Mouse (Mus musculus) liver, embryonic 14.5 days (tissue): ENCODE results near the gene Ch25h. TPM values are rescaled to one million over a fixed set of nuclear protein-coding genes. Genes with fewer than 3 reads are reported as not detected.

Experiments
- ATAC-seq: fragments of 200-750 bp; cut with Nextera tagmentation; 2 replicates; pipeline ENCODE4 v1.8.0; 2017; ENCODE audit warnings: moderate number of reproducible peaks, mild to moderate bottlenecking, moderate library complexity; ENCODE audit not compliant: insufficient read depth
- DNase-seq, 3 experiments: peaks; one replicate each; pipeline ENCODE4 v3.0.0-alpha.2; 2012 to 2013; ENCODE audit warnings: low read depth in 3 of 3, low spot score in 3 of 3
- H3K27ac ChIP-seq: fragments of 300-500 bp; sonication (generic); 2 replicates; pipeline ENCODE4 v1.5.1; 2014; ENCODE audit warnings: moderate library complexity, mild to moderate bottlenecking, control low read depth, inconsistent platforms
- H3K27me3 ChIP-seq: fragments of 300-500 bp; sonication (generic); 2 replicates; pipeline ENCODE4 v1.6.1; 2014; ENCODE audit warnings: mild to moderate bottlenecking, low read length, moderate library complexity; ENCODE audit not compliant: control insufficient read depth, insufficient read depth
- H3K36me3 ChIP-seq: fragments of 300-500 bp; sonication (generic); replicated peaks from 2 replicates; pipeline ENCODE4 v1.6.1; 2014; ENCODE audit warnings: low read depth; ENCODE audit not compliant: control insufficient read depth, insufficient read depth
- H3K4me1 ChIP-seq, 2 experiments: fragments of 200-500 bp in 1 of 2; fragments of 300-500 bp in 1 of 2; sonication (generic) in 1 of 2; replicated peaks; 2 replicates each; pipeline ENCODE4 v1.6.1; 2012 to 2014; ENCODE audit warnings: antibody characterized with exemption in 1 of 2, inconsistent platforms in 1 of 2, low read length in 1 of 2; ENCODE audit not compliant: control insufficient read depth in 2 of 2, insufficient read depth in 2 of 2
- H3K4me2 ChIP-seq: fragments of 300-500 bp; sonication (generic); 2 replicates; pipeline ENCODE4 v1.6.1; 2014; ENCODE audit warnings: low read depth, mild to moderate bottlenecking, control low read depth, moderate library complexity
- H3K4me3 ChIP-seq, 2 experiments: fragments of 200-500 bp in 1 of 2; fragments of 300-500 bp in 1 of 2; sonication (generic) in 1 of 2; 2 replicates each; pipeline ENCODE4 v1.5.1; 2012 to 2014; ENCODE audit warnings: low read depth in 2 of 2, low read length in 2 of 2, mild to moderate bottlenecking in 2 of 2, control low read depth in 1 of 2, inconsistent platforms in 1 of 2, moderate library complexity in 1 of 2; ENCODE audit not compliant: insufficient read depth in 1 of 2
- H3K9ac ChIP-seq: fragments of 300-500 bp; sonication (generic); replicated peaks from 2 replicates; pipeline ENCODE4 v1.6.1; 2014; ENCODE audit warnings: mild to moderate bottlenecking, control low read depth, moderate library complexity
- H3K9me3 ChIP-seq: fragments of 300-500 bp; sonication (generic); 2 replicates; pipeline ENCODE4 v1.6.1; 2016; ENCODE audit warnings: low read length, mixed read lengths; ENCODE audit not compliant: control insufficient read depth
- CTCF ChIP-seq: IDR thresholded peaks from 2 replicates; pipeline ENCODE4 v1.5.1; 2016; ENCODE audit warnings: antibody characterized with exemption, low read depth, control low read depth
- EP300 ChIP-seq: IDR thresholded peaks from 2 replicates; pipeline ENCODE4 v1.6.1; 2016; ENCODE audit warnings: antibody characterized with exemption, low read depth
- WGBS: fragments of 180-500 bp; shearing (Covaris S2); extraction: QIAGEN DNeasy Blood & Tissue Kit; methylation state at CpG from one replicate; pipeline ENCODE4 v1.1.7; 2014; ENCODE audit not compliant: insufficient replicate concordance; 5-methylcytosine and 5-hydroxymethylcytosine counted together
- polyA plus RNA-seq, 2 experiments: library from polyadenylated mRNA; depleted of rRNA in 1 of 2; stranded (reverse) in 1 of 2; unstranded in 1 of 2; fragments of >200 nt; fragmentation: Nextera tagmentation in 1 of 2; extraction: Ambion mirVana in 1 of 2; gene quantifications; 2 replicates each; pipeline versions ENCODE4 v1.2.1 to v1.2.3; 2012 to 2014

Ch25h gene
- polyA plus RNA-seq, 2 experiments: 0.15 TPM; not detected in 1

DNA sequence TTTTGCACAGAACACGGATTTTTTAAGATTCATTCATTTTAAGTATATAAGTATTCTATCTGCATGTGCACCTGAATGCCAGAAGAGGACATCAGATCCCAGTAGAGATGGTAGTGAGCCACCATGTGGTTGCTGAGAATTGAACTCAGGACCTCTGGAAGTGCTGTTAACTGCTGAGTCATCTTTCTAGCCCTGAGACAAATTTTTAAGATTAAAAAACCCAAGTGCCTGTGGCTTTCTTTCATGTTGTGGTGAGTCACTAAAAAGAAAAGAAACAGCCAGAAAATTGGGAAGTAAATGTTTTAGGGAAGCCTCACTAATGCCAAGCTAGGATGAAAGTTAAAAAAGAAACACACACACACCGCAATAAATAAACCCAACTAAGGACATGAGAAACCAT lies 3.3 kb downstream of the Ch25h start:
- Histone ChIP-seq H3K27me3 (peaks cover 28% of the 10 kb centered on the region), H3K4me3 (no peak overlapping the region), H3K27ac (no peak overlapping the region), H3K9ac (no peak overlapping the region), H3K4me1 (no peaks in the 10 kb centered on the region; a peak in 1 of 4 replicates), H3K9me3 (no peaks in the 10 kb centered on the region), H3K36me3 (no peaks in the 10 kb centered on the region), H3K4me2 (no peak overlapping the region)
- no peak for TF ChIP-seq CTCF
- no peak for TF ChIP-seq EP300
- DNase-seq (no peak), ATAC-seq (no peak)
- 43% methylated on average over 2 of the region's 2 CpGs for WGBS

GRCm38 (mm10) chr19:34468794-34469193 lies 6.2 kb downstream of the Ch25h start:
- WGBS: 32% methylated on average over 3 of the region's 3 CpGs
- ATAC-seq: no peak
- DNase-seq: no peak

GRCm38 (mm10) chr19:34468216-34468615 lies 6.7 kb downstream of the Ch25h start:
- ATAC-seq: no peak
- Histone ChIP-seq H3K4me1 (no peaks in the 10 kb centered on the region), H3K4me2 (no peak overlapping the region), H3K9me3 (no peaks in the 10 kb centered on the region), H3K36me3 (no peaks in the 10 kb centered on the region), H3K27ac (no peak overlapping the region), H3K27me3 (peaks cover 2% of the 10 kb centered on the region; the same call in 1 of the 2 replicates), H3K4me3 (no peak overlapping the region), H3K9ac (no peak overlapping the region)
- no peak for DNase-seq
- WGBS: 42% methylated on average over 6 of the region's 6 CpGs
- TF ChIP-seq CTCF (no peak), EP300 (no peak)

More at GRCm38 (mm10) chr19:34468794-34469193, 6.2 kb downstream of the Ch25h start:
- H3K27ac ChIP-seq: no peak overlapping the region
- no peak overlapping the region for H3K9ac ChIP-seq
- H3K36me3 ChIP-seq: no peaks in the 10 kb centered on the region
- peaks cover 3% of the 10 kb centered on the region; the same call in 1 of the 2 replicates for H3K27me3 ChIP-seq
- no peak overlapping the region for H3K4me2 ChIP-seq
- H3K4me3 ChIP-seq: no peak overlapping the region
- H3K9me3 ChIP-seq: no peaks in the 10 kb centered on the region
- no peak for TF ChIP-seq EP300
- TF ChIP-seq CTCF: no peak
- no peaks in the 10 kb centered on the region for H3K4me1 ChIP-seq

- Histone ChIP-seq H3K9ac (no peak overlapping the region), H3K36me3 (no peaks in the 10 kb centered on the region), H3K9me3 (no peaks in the 10 kb centered on the region), H3K4me1 (no peaks in the 10 kb centered on the region), H3K27me3 (no peaks in the 10 kb centered on the region), H3K27ac (no peak overlapping the region), H3K4me2 (no peak overlapping the region), H3K4me3 (no peak overlapping the region)
- WGBS: 31% methylated on average over 3 of the region's 3 CpGs
- ATAC-seq (no peak), DNase-seq (no peak)
- TF ChIP-seq CTCF (no peak), EP300 (no peak)
Observed at GRCm38 (mm10) chr19:34464453-34464852, 10.5 kb downstream of the Ch25h start.

GRCm38 (mm10) chr19:34461451-34462019 lies 13.4 kb downstream of the Ch25h start:
- no peak for ATAC-seq
- H3K4me3 ChIP-seq: no peak overlapping the region
- H3K4me1 ChIP-seq: no peaks in the 10 kb centered on the region
- no peak overlapping the region for H3K9ac ChIP-seq
- DNase-seq: no peak
- H3K27me3 ChIP-seq: no peaks in the 10 kb centered on the region
- H3K27ac ChIP-seq: no peak overlapping the region
- no peaks in the 10 kb centered on the region for H3K36me3 ChIP-seq
- WGBS: 41% methylated on average over 1 of the region's 1 CpGs
- H3K9me3 ChIP-seq: no peaks in the 10 kb centered on the region
- no peak for TF ChIP-seq EP300
- no peak for TF ChIP-seq CTCF
- H3K4me2 ChIP-seq: no peak overlapping the region
